Mouse (Mus musculus) right cerebral cortex, adult 18-20 months (tissue): ENCODE data around the gene Smarca1.
A peak's percentile ranks its signal among the peaks of the same experiment; 100 is the strongest.

Experiments
- DNase-seq: peaks from one replicate; pipeline ENCODE4 v3.0.0; 2022; ENCODE audit warnings: mixed read lengths

Smarca1 gene

GRCm38 (mm10) chrX:47760212-47760611 is 132.6 kb downstream of the Smarca1 start:
- peak; percentile 4 for DNase-seq
